Mouse (Mus musculus): ENCODE data around the gene Ugt1a1. TPM values are rescaled to one million over a fixed set of nuclear protein-coding genes. Genes with fewer than 3 reads are reported as not detected.
A peak's percentile ranks its signal among the peaks of the same experiment; 100 is the strongest.
"Not testable (repeated sequence)": the region's sequence is repeated elsewhere in the genome, so short reads cannot be mapped to it uniquely, and the experiment has no call there.

Ugt1a1 gene
- total RNA-seq (2014; rRNA removed): 662 and 719 TPM in 2 replicates
- polyA plus RNA-seq (2012; rRNA removed): 408 and 574 TPM in 2 replicates

DNA sequence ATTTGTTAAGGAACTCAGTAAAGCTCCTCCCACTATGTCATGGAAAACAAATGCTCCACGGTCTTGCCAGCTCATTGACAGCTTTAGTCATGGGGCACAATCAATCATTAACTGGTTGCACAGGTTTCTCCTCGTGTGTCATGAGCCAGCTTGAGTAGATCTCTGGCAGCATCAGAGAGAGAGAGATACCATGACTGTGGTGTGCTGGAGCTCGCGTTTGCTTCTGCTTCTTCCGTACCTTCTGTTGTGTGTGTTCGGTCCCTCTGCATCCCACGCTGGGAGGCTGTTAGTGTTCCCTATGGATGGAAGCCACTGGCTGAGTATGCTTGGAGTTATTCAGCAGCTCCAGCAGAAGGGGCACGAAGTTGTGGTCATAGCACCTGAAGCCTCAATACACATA is at the start of gene Ugt1a1:
Ugt1a1 (plus strand) TSS at position 148 of the 400 bp plus-strand sequence.
- Histone ChIP-seq H3K79me2 (ENCODE audit: control insufficient read depth, insufficient read depth, low read length) (peaks cover 16% of the 10 kb centered on the region), H3K9ac (ENCODE audit: low read depth, low read length) (peak within 1 kb of the TSS; percentile 56), H3K27ac (replicated peaks; ENCODE audit: insufficient read depth, low read depth, low read length) (peak within 1 kb of the TSS; percentile 69), H3K36me3 (ENCODE audit: control insufficient read depth, insufficient read depth, low read length) (peaks cover 18% of the 10 kb centered on the region), H3K27me3 (ENCODE audit: control insufficient read depth, insufficient read depth, low read length) (no peaks in the 10 kb centered on the region), H3K4me1 (ENCODE audit: control insufficient read depth, insufficient read depth, low read length) (peaks cover 9% of the 10 kb centered on the region), H3K4me3 (ENCODE audit: insufficient read depth, low read depth, low read length) (peak within 1 kb of the TSS; percentile 17)
- 48% methylated on average over 8 of the region's 8 CpGs for WGBS
- TF ChIP-seq CTCF (IDR thresholded peaks at IDR 0.05; ENCODE audit: low read depth, low read length) (no peak), POLR2A (IDR thresholded peaks at IDR 0.05; ENCODE audit: extremely low read depth, insufficient read depth, low read length) (no peak)
- DNase-seq (ENCODE audit: extremely low read depth, low read depth, low spot score): peak; percentile 100

DNA sequence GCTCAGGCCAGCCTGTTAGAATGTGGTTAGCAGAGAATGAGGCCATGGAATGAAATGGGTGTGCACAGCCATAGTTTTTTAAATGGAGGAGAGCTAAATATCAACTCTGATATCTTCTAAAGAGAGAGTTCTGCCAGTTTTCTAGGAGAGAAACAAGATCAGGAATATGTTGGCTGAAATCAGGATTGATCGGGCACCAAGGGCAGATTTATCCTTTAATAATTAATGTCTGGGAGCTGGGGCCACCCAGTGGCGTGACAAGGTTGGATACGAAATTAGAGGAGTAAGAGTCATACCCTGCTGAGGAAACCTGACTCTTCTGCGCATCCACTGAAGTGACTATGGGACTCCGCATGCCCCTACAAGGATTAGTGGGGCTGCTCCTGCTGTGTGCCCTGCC is 46.0 kb upstream of the Ugt1a1 start, which contains the start of gene Ugt1a5:
Ugt1a5 (plus strand) TSS at position 302 of the 400 bp plus-strand sequence.
- H3K36me3 ChIP-seq (ENCODE audit: control insufficient read depth, insufficient read depth, low read length): peaks cover 9% of the 10 kb centered on the region
- H3K9ac ChIP-seq (ENCODE audit: low read depth, low read length): peak within 1 kb of the TSS; percentile 73
- DNase-seq (ENCODE audit: extremely low read depth, low read depth, low spot score): peak; percentile 92
- peak within 1 kb of the TSS; percentile 55 for H3K4me3 ChIP-seq (ENCODE audit: insufficient read depth, low read depth, low read length)
- WGBS: 28% methylated on average over 5 of the region's 5 CpGs
- H3K27ac ChIP-seq (replicated peaks; ENCODE audit: insufficient read depth, low read depth, low read length): peak within 1 kb of the TSS; percentile 93
- H3K27me3 ChIP-seq (ENCODE audit: control insufficient read depth, insufficient read depth, low read length): no peaks in the 10 kb centered on the region
- H3K4me1 ChIP-seq (ENCODE audit: control insufficient read depth, insufficient read depth, low read length): peaks cover 30% of the 10 kb centered on the region
- peaks cover 23% of the 10 kb centered on the region for H3K79me2 ChIP-seq (ENCODE audit: control insufficient read depth, insufficient read depth, low read length)
- TF ChIP-seq POLR2A (IDR thresholded peaks at IDR 0.05; ENCODE audit: extremely low read depth, insufficient read depth, low read length) (no peak), CTCF (IDR thresholded peaks at IDR 0.05; ENCODE audit: low read depth, low read length) (no peak; the same call in 1 of the 2 replicates)

DNA sequence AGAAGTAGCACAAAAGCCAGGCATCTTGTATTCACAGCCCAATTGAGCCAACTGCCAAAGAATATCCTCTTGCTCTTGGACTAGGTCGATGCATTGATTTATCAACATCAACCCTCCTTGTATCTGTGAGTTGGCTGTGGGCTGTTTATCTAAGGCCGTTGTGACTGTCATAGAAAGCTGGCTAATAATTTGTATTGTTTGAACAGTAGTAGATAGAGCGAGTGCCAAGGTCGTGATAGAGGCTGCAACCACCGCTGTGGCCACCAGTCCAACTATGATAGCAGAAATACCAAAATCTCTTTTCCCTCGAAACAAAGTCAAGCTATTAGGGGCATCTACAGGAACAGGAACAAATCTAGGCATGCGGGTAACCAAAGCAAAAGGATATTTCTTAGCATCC is 39.6 kb upstream of the Ugt1a1 start:
- not testable (repeated sequence) for H3K27ac ChIP-seq (replicated peaks; ENCODE audit: insufficient read depth, low read depth, low read length); H3K27me3 ChIP-seq (ENCODE audit: control insufficient read depth, insufficient read depth, low read length); H3K9ac ChIP-seq (ENCODE audit: low read depth, low read length); H3K4me3 ChIP-seq (ENCODE audit: insufficient read depth, low read depth, low read length)
- H3K4me1 ChIP-seq (ENCODE audit: control insufficient read depth, insufficient read depth, low read length): peaks cover 19% of the 10 kb centered on the region
- H3K36me3 ChIP-seq (ENCODE audit: control insufficient read depth, insufficient read depth, low read length): peaks cover 11% of the 10 kb centered on the region
- DNase-seq (ENCODE audit: extremely low read depth, low read depth, low spot score): peak; percentile 94
- peaks cover 12% of the 10 kb centered on the region; the same call in 1 of the 2 replicates for H3K79me2 ChIP-seq (ENCODE audit: control insufficient read depth, insufficient read depth, low read length)
- 21% methylated on average over 6 of the region's 7 CpGs for WGBS

- peak; percentile 99 for DNase-seq (ENCODE audit: extremely low read depth, low read depth, low spot score)
- 70% methylated on average over 1 of the region's 1 CpGs for WGBS
- peak overlapping the region; percentile 91 for H3K27ac ChIP-seq (replicated peaks; ENCODE audit: insufficient read depth, low read depth, low read length)
Measured at GRCm38 (mm10) chr1:88179657-88180056, 32.1 kb upstream of the Ugt1a1 start.

DNA sequence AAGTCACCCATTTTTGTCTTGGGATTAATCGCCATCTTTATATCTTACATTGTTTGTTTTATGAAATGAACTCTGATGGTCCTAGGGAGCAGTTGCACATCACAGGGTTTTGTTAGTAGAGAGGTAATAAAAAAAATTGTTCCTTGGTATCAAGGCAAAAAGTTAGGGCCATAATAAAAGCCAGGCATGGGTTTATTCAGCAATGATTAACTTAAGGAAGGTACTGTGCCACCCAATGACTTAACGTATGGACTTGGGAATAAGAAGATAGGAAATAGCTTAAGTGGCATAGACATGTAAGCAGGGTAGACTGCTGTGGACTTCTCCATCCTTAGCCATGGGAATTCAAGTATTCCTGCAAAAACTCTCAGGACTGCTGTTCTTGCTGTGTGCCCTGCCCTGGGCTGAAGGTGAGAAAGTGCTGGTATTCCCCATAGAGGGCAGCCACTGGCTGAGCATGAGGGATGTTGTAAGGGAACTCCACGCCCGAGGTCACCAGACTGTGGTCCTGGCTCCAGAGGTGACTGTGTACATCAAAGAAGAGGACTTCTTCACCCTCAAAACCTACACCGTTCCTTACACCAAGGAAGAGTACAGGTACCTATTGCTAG is 25.3 kb upstream of the Ugt1a1 start:
- DNase-seq (ENCODE audit: extremely low read depth, low read depth, low spot score): peak; percentile 47
- Histone ChIP-seq H3K9ac (ENCODE audit: low read depth, low read length) (no peak overlapping the region), H3K79me2 (ENCODE audit: control insufficient read depth, insufficient read depth, low read length) (peaks cover 22% of the 10 kb centered on the region; the same call in 1 of the 2 replicates), H3K27ac (replicated peaks; ENCODE audit: insufficient read depth, low read depth, low read length) (no peak overlapping the region), H3K27me3 (ENCODE audit: control insufficient read depth, insufficient read depth, low read length) (no peaks in the 10 kb centered on the region), H3K36me3 (ENCODE audit: control insufficient read depth, insufficient read depth, low read length) (peaks cover 32% of the 10 kb centered on the region), H3K4me3 (ENCODE audit: insufficient read depth, low read depth, low read length) (no peak overlapping the region), H3K4me1 (ENCODE audit: control insufficient read depth, insufficient read depth, low read length) (peaks cover 9% of the 10 kb centered on the region; the same call in 1 of the 2 replicates)
- 58% methylated on average over 5 of the region's 5 CpGs for WGBS
- TF ChIP-seq CTCF (IDR thresholded peaks at IDR 0.05; ENCODE audit: low read depth, low read length) (no peak), POLR2A (IDR thresholded peaks at IDR 0.05; ENCODE audit: extremely low read depth, insufficient read depth, low read length) (no peak)

More at GRCm38 (mm10) chr1:88179657-88180056, 32.1 kb upstream of the Ugt1a1 start:
- Histone ChIP-seq H3K9ac (ENCODE audit: low read depth, low read length) (no peak overlapping the region), H3K36me3 (ENCODE audit: control insufficient read depth, insufficient read depth, low read length) (peaks cover 15% of the 10 kb centered on the region), H3K4me3 (ENCODE audit: insufficient read depth, low read depth, low read length) (no peak overlapping the region), H3K4me1 (ENCODE audit: control insufficient read depth, insufficient read depth, low read length) (peaks cover 26% of the 10 kb centered on the region), H3K79me2 (ENCODE audit: control insufficient read depth, insufficient read depth, low read length) (peaks cover 9% of the 10 kb centered on the region; the same call in 1 of the 2 replicates), H3K27me3 (ENCODE audit: control insufficient read depth, insufficient read depth, low read length) (no peaks in the 10 kb centered on the region)
- no peak for TF ChIP-seq CTCF (IDR thresholded peaks at IDR 0.05; ENCODE audit: low read depth, low read length)
- no peak for TF ChIP-seq POLR2A (IDR thresholded peaks at IDR 0.05; ENCODE audit: extremely low read depth, insufficient read depth, low read length)

GRCm38 (mm10) chr1:88192136-88192535 is 19.6 kb upstream of the Ugt1a1 start:
- 88% methylated on average over 3 of the region's 3 CpGs for WGBS

More at GRCm38 (mm10) chr1:88192136-88192535, 19.6 kb upstream of the Ugt1a1 start:
- H3K4me1 ChIP-seq (ENCODE audit: control insufficient read depth, insufficient read depth, low read length): peaks cover 23% of the 10 kb centered on the region
- H3K27ac ChIP-seq (replicated peaks; ENCODE audit: insufficient read depth, low read depth, low read length): no peak overlapping the region
- peaks cover 44% of the 10 kb centered on the region for H3K79me2 ChIP-seq (ENCODE audit: control insufficient read depth, insufficient read depth, low read length)
- H3K4me3 ChIP-seq (ENCODE audit: insufficient read depth, low read depth, low read length): no peak overlapping the region
- H3K27me3 ChIP-seq (ENCODE audit: control insufficient read depth, insufficient read depth, low read length): no peaks in the 10 kb centered on the region
- H3K36me3 ChIP-seq (ENCODE audit: control insufficient read depth, insufficient read depth, low read length): peaks cover 25% of the 10 kb centered on the region
- TF ChIP-seq CTCF (IDR thresholded peaks at IDR 0.05; ENCODE audit: low read depth, low read length): no peak
- TF ChIP-seq POLR2A (IDR thresholded peaks at IDR 0.05; ENCODE audit: extremely low read depth, insufficient read depth, low read length): no peak
- no peak overlapping the region for H3K9ac ChIP-seq (ENCODE audit: low read depth, low read length)
- no peak for DNase-seq (ENCODE audit: extremely low read depth, low read depth, low spot score)

Data from liver, adult 2 months (tissue).